Mouse (Mus musculus): ENCODE results near the gene Snrnp200. TPM values are rescaled to one million over a fixed set of nuclear protein-coding genes. Genes with fewer than 3 reads are reported as not detected.

The Snrnp200 gene
- polyA plus RNA-seq, 1 experiment = 19.7 TPM

DNA sequence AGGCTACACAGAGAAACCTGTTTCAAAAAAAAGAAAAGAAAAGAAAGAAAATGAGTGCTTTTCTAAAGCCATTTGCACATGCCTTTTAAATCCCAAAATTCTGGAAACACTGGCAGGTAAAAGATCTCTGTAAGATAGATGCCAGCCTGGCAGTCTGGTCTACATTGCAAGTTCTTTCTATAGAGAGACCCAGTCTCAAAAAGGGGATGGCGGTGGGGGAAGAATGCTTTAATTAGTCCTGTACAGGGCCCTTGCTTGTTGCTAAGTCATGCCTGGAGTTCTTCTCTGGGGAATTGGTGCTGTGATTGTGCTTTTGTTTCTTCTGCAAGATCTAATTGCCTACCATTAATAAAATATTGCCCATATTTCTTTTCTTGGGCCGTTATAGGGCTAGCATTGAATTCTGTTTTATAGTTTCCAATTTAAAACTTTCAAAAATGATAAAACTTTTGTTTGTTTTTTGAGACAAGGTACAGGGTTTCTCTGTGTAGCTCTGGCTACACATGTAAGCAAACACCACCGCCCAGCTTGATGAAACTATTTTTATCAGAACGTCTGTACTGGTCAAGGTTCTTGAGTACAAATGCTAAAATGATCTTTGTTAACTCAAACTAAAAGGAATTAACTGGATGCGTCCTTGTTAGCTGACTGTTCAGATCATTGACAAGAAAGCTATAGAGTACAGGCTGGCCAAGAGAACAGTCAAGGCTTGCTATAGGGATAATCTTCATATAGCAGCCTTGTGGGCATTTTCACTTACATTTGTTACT lies 67.5 kb downstream of the Snrnp200 start:
- TF ChIP-seq GATA1 (IDR thresholded peaks at IDR 0.05; ENCODE audit: low read length) = no peak

GRCm38 (mm10) chr2:127278162-127278561 lies 70.0 kb downstream of the Snrnp200 start:
- no peak for TF ChIP-seq GATA1 (IDR thresholded peaks at IDR 0.05; ENCODE audit: low read length)

Other genes with a start within 250 kb of the Snrnp200 start
- 4.1 and 5.6 TPM in 2 replicates for gene Ap4e1, start 199.7 kb upstream of the Snrnp200 start, polyA plus RNA-seq (2012)
- 1.5 and 2.7 TPM in 2 replicates for gene Blvra, start 137.7 kb upstream of the Snrnp200 start, polyA plus RNA-seq (2012)
- 11.4 and 17.9 TPM in 2 replicates for gene Ncaph, start 74.4 kb upstream of the Snrnp200 start, polyA plus RNA-seq (2012)
- 6.2 and 6.4 TPM in 2 replicates for gene Itpripl1, start 64.9 kb upstream of the Snrnp200 start, polyA plus RNA-seq (2012)
- 0.03 and 0.09 TPM in 2 replicates for gene 1810024B03Rik, start 106 bp upstream of the Snrnp200 start, polyA plus RNA-seq (2012)
- 21.5 and 21.8 TPM in 2 replicates for gene Ciao1, start 39.4 kb downstream of the Snrnp200 start, polyA plus RNA-seq (2012)
- 26.4 and 30.3 TPM in 2 replicates for gene Tmem127, start 39.5 kb downstream of the Snrnp200 start, polyA plus RNA-seq (2012)
- 47.0 and 51.8 TPM in 2 replicates for gene Stard7, start 61.8 kb downstream of the Snrnp200 start, polyA plus RNA-seq (2012)
- 0.03 TPM in 1 of 2 replicates, not detected in the other for gene Dusp2, start 127.8 kb downstream of the Snrnp200 start, polyA plus RNA-seq (2012)
- not detected in 2 replicates for gene Astl, start 130.3 kb downstream of the Snrnp200 start, polyA plus RNA-seq (2012)
- not detected in 2 replicates for gene Adra2b, start 154.8 kb downstream of the Snrnp200 start, polyA plus RNA-seq (2012)
- gene Gpat2, start 216.8 kb downstream of the Snrnp200 start, polyA plus RNA-seq (2012) = not detected in 2 replicates
- gene Fahd2a, start 236.2 kb downstream of the Snrnp200 start, polyA plus RNA-seq (2012) = 24.6 and 29.6 TPM in 2 replicates

All from G1E-ER4 (cell line).